Mouse (Mus musculus) neural tube, embryonic 14.5 days (tissue): ENCODE data around the gene Cxcl15. TPM values are rescaled to one million over a fixed set of nuclear protein-coding genes. Genes with fewer than 3 reads are reported as not detected.
"Not testable (repeated sequence)": the region's sequence is repeated elsewhere in the genome, so short reads cannot be mapped to it uniquely, and the experiment has no call there.

ENCODE experiments used
- ATAC-seq: fragments of 200-750 bp; cut with Nextera tagmentation; 2 replicates; pipeline ENCODE4 v1.8.0; 2017; ENCODE audit warnings: low read depth, mild to moderate bottlenecking, moderate TSS enrichment, moderate library complexity
- H3K27ac ChIP-seq: fragments of 300-500 bp; sonication (generic); 2 replicates; pipeline ENCODE4 v1.5.1; 2014; ENCODE audit warnings: low read depth, mild to moderate bottlenecking, control low read depth, low read length, moderate library complexity, mixed read lengths
- H3K27me3 ChIP-seq: fragments of 300-500 bp; sonication (generic); 2 replicates; pipeline ENCODE4 v1.6.1; 2014; ENCODE audit warnings: low read length; ENCODE audit not compliant: control insufficient read depth, insufficient read depth
- H3K36me3 ChIP-seq: fragments of 300-500 bp; sonication (generic); 2 replicates; pipeline ENCODE4 v1.6.1; 2014; ENCODE audit warnings: low read length, mixed read lengths; ENCODE audit not compliant: control insufficient read depth, insufficient read depth
- H3K4me1 ChIP-seq: fragments of 300-500 bp; sonication (generic); 2 replicates; pipeline ENCODE4 v1.6.1; 2014; ENCODE audit warnings: low read length; ENCODE audit not compliant: control insufficient read depth, insufficient read depth
- H3K4me2 ChIP-seq: fragments of 300-500 bp; sonication (generic); 2 replicates; pipeline ENCODE4 v1.6.1; 2014; ENCODE audit warnings: mild to moderate bottlenecking, low read depth, low read length, control low read depth
- H3K4me3 ChIP-seq: fragments of 300-500 bp; sonication (generic); 2 replicates; pipeline ENCODE4 v1.5.1; 2014; ENCODE audit warnings: low read depth, low read length, control low read depth, mixed read lengths
- H3K9ac ChIP-seq: fragments of 300-500 bp; sonication (generic); replicated peaks from 2 replicates; pipeline ENCODE4 v1.6.1; 2014; ENCODE audit warnings: low read depth, mild to moderate bottlenecking, control low read depth, low read length, mixed read lengths
- H3K9me3 ChIP-seq: fragments of 300-500 bp; sonication (generic); 2 replicates; pipeline ENCODE4 v1.6.1; 2016; ENCODE audit warnings: low read length; ENCODE audit not compliant: control insufficient read depth
- WGBS: fragments of 180-500 bp; shearing (Covaris S2); extraction: QIAGEN DNeasy Blood & Tissue Kit; methylation state at CpG from one replicate; pipeline ENCODE4 v1.1.7; 2014; 5-methylcytosine and 5-hydroxymethylcytosine counted together
- polyA plus RNA-seq: library from polyadenylated mRNA; unstranded; fragments of >200 nt; fragmentation: Nextera tagmentation; extraction: Ambion mirVana; gene quantifications from 2 replicates; pipeline ENCODE4 v1.2.1, GENCODE M21; 2014

Gene Cxcl15
- polyA plus RNA-seq, 1 experiment from 2014 or later: not detected

DNA sequence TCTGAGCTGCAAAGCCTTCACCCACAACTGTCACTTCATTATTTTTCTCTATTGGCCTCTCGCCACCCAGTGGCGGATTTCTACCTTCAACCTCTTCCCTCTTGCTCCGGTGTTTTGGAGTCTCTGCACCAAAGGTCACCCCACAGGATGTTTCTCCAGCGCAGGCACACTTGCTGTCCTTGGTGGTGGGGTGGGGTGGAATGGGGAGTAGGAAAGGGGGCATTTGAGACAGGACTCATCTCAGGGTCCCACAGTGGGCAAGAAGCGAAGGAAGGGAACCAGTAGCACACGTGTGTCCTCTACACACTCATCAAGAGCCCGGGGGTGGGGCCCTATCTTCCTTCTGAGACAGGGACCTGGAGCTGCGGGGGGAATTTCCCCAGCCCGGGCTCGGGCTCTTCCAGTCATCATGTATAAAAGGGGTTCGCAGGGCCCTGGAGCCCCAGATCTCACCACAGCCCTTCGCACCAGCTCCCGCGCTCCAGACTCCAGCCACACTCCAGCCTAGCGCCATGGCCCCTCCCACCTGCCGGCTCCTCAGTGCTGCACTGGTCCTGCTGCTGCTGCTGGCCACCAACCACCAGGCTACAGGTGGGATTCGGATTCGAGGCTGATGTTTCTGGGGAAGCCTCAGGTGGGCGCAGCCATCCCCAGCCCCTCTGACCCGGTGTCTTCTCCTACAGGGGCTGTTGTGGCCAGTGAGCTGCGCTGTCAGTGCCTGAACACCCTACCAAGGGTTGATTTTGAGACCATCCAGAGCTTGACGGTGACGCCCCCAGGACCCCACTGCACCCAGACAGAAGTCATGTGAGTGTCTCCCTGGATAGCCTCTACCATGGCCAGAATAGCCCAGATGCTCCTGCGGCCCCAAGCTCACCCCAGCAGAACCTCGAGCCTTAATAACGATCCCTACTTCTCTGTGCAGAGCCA is 8.4 kb upstream of the Cxcl15 start, which contains the start of gene Cxcl3:
Cxcl3 (plus strand) TSS at position 445 of the 930 bp plus-strand sequence.
- H3K27ac ChIP-seq: no peak within 1 kb of the TSS
- H3K4me3 ChIP-seq: peak within 1 kb of the TSS; percentile 29
- H3K9me3 ChIP-seq: no peaks in the 10 kb centered on the region
- H3K4me2 ChIP-seq: peak within 1 kb of the TSS; percentile 63
- no peaks in the 10 kb centered on the region for H3K4me1 ChIP-seq
- ATAC-seq: peak; percentile 90
- no peaks in the 10 kb centered on the region for H3K36me3 ChIP-seq
- H3K9ac ChIP-seq: 0 out of 2 replicates have a peak within 1 kb of the TSS, but pooled peaks have one; percentile 21
- no peaks in the 10 kb centered on the region for H3K27me3 ChIP-seq
- 21% methylated on average over 24 of the region's 26 CpGs for WGBS

GRCm38 (mm10) chr5:90788114-90788513 is 6.2 kb upstream of the Cxcl15 start:
- Histone ChIP-seq H3K27ac (no peak overlapping the region), H3K36me3 (no peaks in the 10 kb centered on the region), H3K4me1 (no peaks in the 10 kb centered on the region), H3K9me3 (no peaks in the 10 kb centered on the region), H3K9ac (no peak overlapping the region), H3K4me2 (no peak overlapping the region), H3K4me3 (no peak overlapping the region), H3K27me3 (no peaks in the 10 kb centered on the region)
- no peak for ATAC-seq
- WGBS: 84% methylated on average over 4 of the region's 4 CpGs

- Histone ChIP-seq H3K36me3 (no peaks in the 10 kb centered on the region), H3K4me1 (no peaks in the 10 kb centered on the region), H3K9me3 (no peaks in the 10 kb centered on the region), H3K27ac (no peak overlapping the region), H3K4me2 (no peak overlapping the region), H3K9ac (no peak overlapping the region), H3K27me3 (no peaks in the 10 kb centered on the region), H3K4me3 (no peak overlapping the region)
- ATAC-seq: no peak
- WGBS: 82% methylated on average over 11 of the region's 11 CpGs
Measured at GRCm38 (mm10) chr5:90789306-90790073, 4.8 kb upstream of the Cxcl15 start.

DNA sequence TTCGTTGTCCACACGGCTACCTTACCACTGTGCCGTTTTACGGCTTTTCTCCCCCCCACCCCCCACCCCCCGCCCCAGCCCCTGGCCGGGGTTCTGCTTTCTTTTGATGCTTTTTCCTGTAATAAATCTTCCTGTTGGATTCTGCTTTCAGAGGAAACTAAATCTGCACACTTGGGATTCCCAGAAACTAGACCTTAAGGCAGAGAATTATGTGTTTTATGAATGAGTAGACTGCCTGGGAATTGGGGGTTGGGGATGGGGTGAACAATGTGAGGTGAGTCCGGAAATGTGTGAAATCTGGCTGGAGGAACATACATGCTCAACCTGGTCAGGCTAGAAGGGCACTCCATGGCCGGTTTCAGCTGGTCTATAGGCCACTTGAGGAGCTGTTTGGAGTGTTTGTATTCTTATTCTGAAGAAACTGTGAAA is 4.2 kb upstream of the Cxcl15 start:
- Histone ChIP-seq H3K27me3 (no peaks in the 10 kb centered on the region), H3K4me1 (no peaks in the 10 kb centered on the region), H3K27ac (no peak overlapping the region), H3K4me2 (no peak overlapping the region), H3K36me3 (no peaks in the 10 kb centered on the region), H3K9me3 (no peaks in the 10 kb centered on the region), H3K9ac (no peak overlapping the region), H3K4me3 (no peak overlapping the region)
- ATAC-seq: no peak
- 61% methylated on average over 8 of the region's 8 CpGs for WGBS

GRCm38 (mm10) chr5:90795392-90795791 is 1.1 kb downstream of the Cxcl15 start:
- H3K36me3 ChIP-seq, H3K4me2 ChIP-seq, H3K9ac ChIP-seq, H3K4me1 ChIP-seq, ATAC-seq, H3K27ac ChIP-seq, H3K9me3 ChIP-seq, H3K4me3 ChIP-seq, H3K27me3 ChIP-seq: not testable (repeated sequence)
- 82% methylated on average over 2 of the region's 2 CpGs for WGBS

DNA sequence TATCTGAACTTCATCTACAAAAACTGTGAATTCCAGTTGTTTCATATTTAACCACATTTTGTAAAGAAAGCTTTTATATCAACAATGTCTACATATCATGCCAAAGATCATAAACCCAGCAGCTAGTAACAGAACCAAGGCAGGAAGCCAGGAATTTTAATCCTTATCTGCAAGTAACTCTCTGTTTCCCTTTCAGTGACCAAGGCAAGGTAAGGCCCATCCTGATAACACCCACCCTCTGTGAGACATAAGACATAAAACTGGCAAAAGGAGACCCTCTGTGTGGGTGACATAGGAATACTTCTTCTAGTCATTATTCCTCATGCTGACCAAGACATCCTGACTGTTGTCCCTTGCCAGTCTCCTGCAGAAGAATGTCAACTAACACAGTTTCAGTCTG is 10.2 kb downstream of the Cxcl15 start:
- Histone ChIP-seq H3K4me3 (no peak overlapping the region), H3K4me1 (no peaks in the 10 kb centered on the region), H3K27ac (no peak overlapping the region), H3K4me2 (no peak overlapping the region), H3K36me3 (no peaks in the 10 kb centered on the region), H3K9me3 (no peaks in the 10 kb centered on the region), H3K9ac (no peak overlapping the region), H3K27me3 (no peaks in the 10 kb centered on the region)
- ATAC-seq: no peak

- Histone ChIP-seq H3K36me3 (no peaks in the 10 kb centered on the region), H3K4me1 (no peaks in the 10 kb centered on the region), H3K4me2 (no peak overlapping the region), H3K9ac (no peak overlapping the region), H3K27ac (no peak overlapping the region), H3K9me3 (no peaks in the 10 kb centered on the region), H3K27me3 (no peaks in the 10 kb centered on the region), H3K4me3 (no peak overlapping the region)
- ATAC-seq: no peak
Measured at GRCm38 (mm10) chr5:90806050-90806449, 11.7 kb downstream of the Cxcl15 start.

DNA sequence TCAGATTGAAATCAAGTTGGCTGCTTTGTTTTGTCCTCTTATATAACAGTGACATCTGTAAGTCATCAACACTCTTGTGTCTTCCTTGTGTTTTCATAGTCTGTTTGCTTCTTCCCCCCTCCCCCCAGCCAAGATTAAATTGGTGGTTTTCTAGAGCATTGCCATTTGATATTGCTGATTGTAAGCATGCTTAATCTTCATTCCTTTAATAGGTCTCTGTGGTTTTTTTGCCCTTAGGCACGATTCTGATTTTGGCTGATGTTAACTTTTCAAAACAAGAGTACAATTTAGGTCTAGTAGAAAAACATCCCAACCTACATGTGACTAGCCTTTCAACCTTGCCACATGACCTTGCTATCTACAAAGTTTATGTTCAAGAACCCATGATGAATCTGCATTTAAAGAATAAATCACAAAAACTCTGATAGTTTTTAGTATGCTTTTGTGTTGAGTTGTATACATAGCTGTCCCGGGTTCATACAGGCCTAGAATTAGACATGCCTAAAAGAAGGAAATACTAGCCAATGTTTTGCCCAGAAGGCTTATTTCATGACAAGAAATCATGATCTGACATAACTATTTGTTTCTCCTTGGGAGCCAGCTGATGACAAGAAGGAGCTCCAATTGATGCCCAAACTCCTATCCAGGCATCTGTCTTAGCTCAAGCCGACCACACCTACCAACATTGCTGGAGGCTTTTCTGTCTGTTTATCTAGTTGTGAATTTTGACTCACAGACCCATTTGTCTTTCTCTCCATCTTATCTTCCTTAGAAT is 13.0 kb downstream of the Cxcl15 start:
- Histone ChIP-seq H3K4me3 (no peak overlapping the region), H3K27ac (no peak overlapping the region), H3K27me3 (no peaks in the 10 kb centered on the region), H3K4me2 (no peak overlapping the region), H3K4me1 (no peaks in the 10 kb centered on the region), H3K36me3 (no peaks in the 10 kb centered on the region), H3K9me3 (no peaks in the 10 kb centered on the region), H3K9ac (no peak overlapping the region)
- WGBS: 83% methylated on average over 3 of the region's 3 CpGs
- no peak for ATAC-seq
